Mouse (Mus musculus): ENCODE data around the gene Rhot1.

- TF ChIP-seq POLR2A (IDR thresholded peaks at IDR 0.05; ENCODE audit: low read depth, low read length) (peak; percentile 85), CTCF (IDR thresholded peaks at IDR 0.05; ENCODE audit: extremely low read depth, insufficient read depth, insufficient read length, insufficient replicate concordance) (no peak)
These were observed 25.0 kb upstream of the Rhot1 start, which contains the start of gene Rnf135 for GRCm38 (mm10) chr11:80183705-80184255.

All from spleen, adult 2 months (tissue).